Mouse (Mus musculus) CH12.LX (cell line): ENCODE measurements at regions not wholly inside any gene's neighbourhood (a gene's known extent, or its start where the extent isn't known, plus 50 kb on each side); places are given as distances from the start of the nearest gene placed in this dataset.

Experiments used
- DNase-seq: peaks from one replicate; pipeline ENCODE4 v3.0.0-alpha.2; 2013; ENCODE audit errors: extremely low read depth
- H3K27ac ChIP-seq: 2 replicates; pipeline ENCODE4 v1.5.1; 2012; ENCODE audit warnings: low read depth, mild to moderate bottlenecking, control low read depth, moderate library complexity; ENCODE audit not compliant: insufficient read depth
- H3K27me3 ChIP-seq: replicated peaks from 2 replicates; pipeline ENCODE3; 2012; ENCODE audit warnings: inconsistent platforms
- H3K36me3 ChIP-seq, 2 experiments: replicated peaks in 1 of 2; 2 replicates each; pipeline versions ENCODE3 to v1.6.1; 2012; ENCODE audit warnings: inconsistent platforms in 1 of 2, low read length in 1 of 2, mild to moderate bottlenecking in 1 of 2, mixed read lengths in 1 of 2, moderate library complexity in 1 of 2; ENCODE audit not compliant: control insufficient read depth in 1 of 2, insufficient read depth in 1 of 2
- H3K4me1 ChIP-seq, 2 experiments: 2 replicates each; pipeline ENCODE4 v1.6.1; 2012; ENCODE audit warnings: inconsistent platforms in 1 of 2, moderate library complexity in 1 of 2; ENCODE audit not compliant: insufficient read depth in 2 of 2, control insufficient read depth in 1 of 2
- H3K4me2 ChIP-seq: 2 replicates; pipeline ENCODE4 v1.6.1; 2012; ENCODE audit warnings: low read depth, mild to moderate bottlenecking, control low read depth; ENCODE audit not compliant: poor library complexity, insufficient read depth, severe bottlenecking
- H3K4me3 ChIP-seq, 3 experiments: fragments of 150-350 bp in 1 of 3; sonication (generic) in 1 of 3; replicated peaks in 1 of 3; 2 replicates each; pipeline versions ENCODE3 to v1.5.1; 2011 to 2012; ENCODE audit warnings: low read depth in 2 of 3, low read length in 2 of 3, mild to moderate bottlenecking in 2 of 3, moderate library complexity in 2 of 3, control low read depth in 1 of 3, improper control_type of control experiment in 1 of 3, inconsistent platforms in 1 of 3, mixed read lengths in 1 of 3; ENCODE audit not compliant: poor library complexity in 1 of 3
- H3K79me2 ChIP-seq: replicated peaks from 2 replicates; pipeline ENCODE4 v1.6.1; 2012; ENCODE audit warnings: mild to moderate bottlenecking, moderate library complexity; ENCODE audit not compliant: control insufficient read depth, poor library complexity, insufficient read depth, severe bottlenecking; ENCODE audit errors: extremely low read depth
- H3K9ac ChIP-seq: 2 replicates; pipeline ENCODE4 v1.6.1; 2012; ENCODE audit warnings: low read depth, mild to moderate bottlenecking, control low read depth, moderate library complexity; ENCODE audit not compliant: insufficient read depth
- H3K9me3 ChIP-seq: replicated peaks from 2 replicates; pipeline ENCODE3; 2012; ENCODE audit warnings: low read length, inconsistent platforms, mixed read lengths
- BHLHE40 ChIP-seq: IDR thresholded peaks from 2 replicates; pipeline ENCODE4 v1.6.1; 2011; ENCODE audit warnings: mild to moderate bottlenecking, low read depth, low read length, improper control_type of control experiment
- CHD1 ChIP-seq: IDR thresholded peaks from 2 replicates; pipeline ENCODE4 v1.6.1; 2012; ENCODE audit warnings: low read depth, low read length, improper control_type of control experiment, inconsistent platforms
- CHD2 ChIP-seq: IDR thresholded peaks from 2 replicates; pipeline ENCODE4 v1.6.1; 2011; ENCODE audit warnings: low read length, improper control_type of control experiment
- CTCF ChIP-seq, 2 experiments: IDR thresholded peaks in 1 of 2; conservative IDR thresholded peaks in 1 of 2; 2 replicates each; pipeline ENCODE4 v1.5.1; 2011 to 2012; ENCODE audit warnings: low read depth in 2 of 2, low read length in 2 of 2, improper control_type of control experiment in 1 of 2, inconsistent platforms in 1 of 2, mild to moderate bottlenecking in 1 of 2, moderate library complexity in 1 of 2
- EP300 ChIP-seq: IDR thresholded peaks from 2 replicates; pipeline ENCODE4 v1.6.1; 2011; ENCODE audit warnings: low read length, improper control_type of control experiment
- ETS1 ChIP-seq: conservative IDR thresholded peaks from 2 replicates; pipeline ENCODE4 v1.6.1; 2012; ENCODE audit warnings: low read depth, mild to moderate bottlenecking, inconsistent platforms, low read length, improper control_type of control experiment, moderate library complexity
- GABPA ChIP-seq: IDR thresholded peaks from 2 replicates; pipeline ENCODE4 v1.6.1; 2012; ENCODE audit warnings: low read depth, low read length, improper control_type of control experiment, inconsistent platforms; ENCODE audit not compliant: insufficient replicate concordance
- IRF4 ChIP-seq: IDR thresholded peaks from 2 replicates; pipeline ENCODE4 v1.6.1; 2014; ENCODE audit warnings: low read depth, mild to moderate bottlenecking, inconsistent platforms, low read length, improper control_type of control experiment
- JUND ChIP-seq: conservative IDR thresholded peaks from 2 replicates; pipeline ENCODE4 v1.6.1; 2011; ENCODE audit warnings: low read depth, low read length, improper control_type of control experiment
- KAT2A ChIP-seq: IDR thresholded peaks from 2 replicates; pipeline ENCODE4 v1.6.1; 2012; ENCODE audit warnings: low read length, improper control_type of control experiment, inconsistent platforms; ENCODE audit not compliant: insufficient replicate concordance
- MAFK ChIP-seq: IDR thresholded peaks from 2 replicates; pipeline ENCODE4 v1.6.1; 2011; ENCODE audit warnings: low read length, improper control_type of control experiment; ENCODE audit not compliant: insufficient replicate concordance
- MAX ChIP-seq: IDR thresholded peaks from 2 replicates; pipeline ENCODE4 v1.6.1; 2011; ENCODE audit warnings: low read length, improper control_type of control experiment
- MAZ ChIP-seq: IDR thresholded peaks from 2 replicates; pipeline ENCODE4 v1.6.1; 2012; ENCODE audit warnings: low read depth, mild to moderate bottlenecking, inconsistent platforms, low read length, improper control_type of control experiment, moderate library complexity
- NRF1 ChIP-seq: IDR thresholded peaks from 2 replicates; pipeline ENCODE4 v1.6.1; 2014; ENCODE audit warnings: low read depth, mild to moderate bottlenecking, inconsistent platforms, low read length, improper control_type of control experiment, moderate library complexity
- POLR2A ChIP-seq: IDR thresholded peaks from 2 replicates; pipeline ENCODE4 v1.6.1; 2011; ENCODE audit warnings: low read depth, mild to moderate bottlenecking, improper control_type of control experiment, low read length
- POLR2AphosphoS2 ChIP-seq: IDR thresholded peaks from 2 replicates; pipeline ENCODE4 v1.6.1; 2011; ENCODE audit warnings: low read depth, low read length, improper control_type of control experiment
- RAD21 ChIP-seq: IDR thresholded peaks from 2 replicates; pipeline ENCODE4 v1.6.1; 2011; ENCODE audit warnings: low read depth, mild to moderate bottlenecking, low read length, improper control_type of control experiment, moderate library complexity
- RCOR1 ChIP-seq: conservative IDR thresholded peaks from 2 replicates; pipeline ENCODE4 v1.6.1; 2012; ENCODE audit warnings: low read depth, mild to moderate bottlenecking, inconsistent platforms, low read length, improper control_type of control experiment
- SIN3A ChIP-seq: IDR thresholded peaks from 2 replicates; pipeline ENCODE4 v1.6.1; 2012; ENCODE audit warnings: low read length, improper control_type of control experiment, inconsistent platforms
- TBP ChIP-seq: conservative IDR thresholded peaks from 2 replicates; pipeline ENCODE4 v1.6.1; 2011; ENCODE audit warnings: low read depth, low read length, improper control_type of control experiment
- USF1 ChIP-seq: IDR thresholded peaks from 2 replicates; pipeline ENCODE4 v1.6.1; 2014; ENCODE audit warnings: low read depth, mild to moderate bottlenecking, inconsistent platforms, low read length, improper control_type of control experiment
- USF2 ChIP-seq: conservative IDR thresholded peaks from 2 replicates; pipeline ENCODE4 v1.6.1; 2011; ENCODE audit warnings: low read depth, low read length, improper control_type of control experiment
- ZC3H11A ChIP-seq: IDR thresholded peaks from 2 replicates; pipeline ENCODE4 v1.6.1; 2012; ENCODE audit warnings: low read depth, mild to moderate bottlenecking, inconsistent platforms, low read length, improper control_type of control experiment
- ZKSCAN1 ChIP-seq: IDR thresholded peaks from 2 replicates; pipeline ENCODE4 v1.6.1; 2012; ENCODE audit warnings: low read depth, inconsistent platforms, low read length, improper control_type of control experiment, borderline replicate concordance
- ZNF384 ChIP-seq: IDR thresholded peaks from 2 replicates; pipeline ENCODE4 v1.6.1; 2012; ENCODE audit warnings: low read depth, low read length, improper control_type of control experiment, inconsistent platforms
- dilution Hi-C: fragments of 300-500 bp; cut with MboI; formaldehyde crosslinking; loops from 2 replicates; pipeline ENCODE4 v1.14.3; 2020; ENCODE audit warnings: low sequenced_read_pairs; ENCODE audit not compliant: extremely low pct_unique_long_range_greater_than_20kb, extremely low pct_ligation_motif_present
- in situ Hi-C: fragments of 300-500 bp; cut with MboI; formaldehyde crosslinking; loops from 3 replicates; pipeline ENCODE4 v1.14.3; 2019; ENCODE audit warnings: low sequenced_read_pairs, low pct_ligation_motif_present, low pct_unique_long_range_greater_than_20kb, mixed read lengths

GRCm38 (mm10) chrX:11734505-11735435 is 407.1 kb downstream of the H2al1j start:
- Histone ChIP-seq H3K9me3 (no peaks in the 10 kb centered on the region), H3K4me1 (peaks cover 12 to 39% of the 10 kb centered on the region in 2 experiments; a peak in 3 of 4 replicates), H3K27me3 (no peaks in the 10 kb centered on the region), H3K27ac (no peak overlapping the region), H3K36me3 (no peaks in the 10 kb centered on the region), H3K79me2 (no peaks in the 10 kb centered on the region), H3K4me2 (no peak overlapping the region), H3K9ac (no peak overlapping the region), H3K4me3 (no peak overlapping the region)
- TF ChIP-seq CHD2 (no peak), ZKSCAN1 (no peak), NRF1 (no peak), MAZ (no peak), MAX (no peak), SIN3A (no peak), JUND (no peak), ETS1 (no peak), EP300 (no peak), CHD1 (no peak), ZC3H11A (no peak), CTCF (conservative IDR thresholded peaks at IDR 0.05 in 1 of 2, IDR thresholded peaks at IDR 0.05 in 1 of 2; ENCODE audit: low read depth in 2 of 2, low read length in 2 of 2) (no peak), KAT2A (no peak), MAFK (no peak), TBP (no peak), IRF4 (no peak), BHLHE40 (no peak), USF1 (no peak), USF2 (no peak)
- in situ Hi-C loops: no loop called here
- DNase-seq: no peak
- dilution Hi-C loops: no loop called here

GRCm38 (mm10) chrX:11735516-11736170 is 408.0 kb downstream of the H2al1j start:
- no peak for DNase-seq
- TF ChIP-seq RCOR1 (no peak), POLR2AphosphoS2 (no peak), POLR2A (no peak), JUND (no peak), USF2 (no peak), RAD21 (no peak), ZNF384 (no peak), GABPA (no peak)
- TF ChIP-seq, all 38 proteins: peak for 0
- H3K4me2 ChIP-seq: no peak overlapping the region
- dilution Hi-C loops: no loop called here
- no peak overlapping the region for H3K27ac ChIP-seq
- in situ Hi-C loops: no loop called here
- H3K4me1 ChIP-seq: peaks cover 12 to 39% of the 10 kb centered on the region in 2 experiments; a peak in 3 of 4 replicates
- H3K9ac ChIP-seq: no peak overlapping the region
- H3K9me3 ChIP-seq: no peaks in the 10 kb centered on the region
- no peaks in the 10 kb centered on the region for H3K36me3 ChIP-seq
- no peaks in the 10 kb centered on the region for H3K27me3 ChIP-seq
- H3K79me2 ChIP-seq: no peaks in the 10 kb centered on the region
- no peak overlapping the region for H3K4me3 ChIP-seq
